Mouse (Mus musculus): ENCODE data around the gene Megf6.

- TF ChIP-seq GATA1 (IDR thresholded peaks at IDR 0.05; ENCODE audit: borderline replicate concordance, low read length): no peak
- TF ChIP-seq FLI1 (IDR thresholded peaks at IDR 0.05; ENCODE audit: low read length): no peak
Observed at GRCm38 (mm10) chr4:154246115-154247040, 75.8 kb downstream of the Megf6 start.

Data from megakaryocyte, embryonic 14.5 days (primary cell).